Mouse (Mus musculus): ENCODE data around the gene Olfr1263.

Olfr1263 gene

GRCm38 (mm10) chr2:90011831-90012230 is at the start of gene Olfr1263:
Olfr1263 (plus strand) TSS chr2:90012131.
- no peak for DNase-seq (ENCODE audit: low read depth, low spot score)

- no peak for DNase-seq (ENCODE audit: low read depth, low spot score)
Measured at GRCm38 (mm10) chr2:89974184-89974583, 37.7 kb upstream of the Olfr1263 start, which contains the start of gene Olfr1260. Olfr1260 (plus strand) TSS chr2:89974340.

DNA sequence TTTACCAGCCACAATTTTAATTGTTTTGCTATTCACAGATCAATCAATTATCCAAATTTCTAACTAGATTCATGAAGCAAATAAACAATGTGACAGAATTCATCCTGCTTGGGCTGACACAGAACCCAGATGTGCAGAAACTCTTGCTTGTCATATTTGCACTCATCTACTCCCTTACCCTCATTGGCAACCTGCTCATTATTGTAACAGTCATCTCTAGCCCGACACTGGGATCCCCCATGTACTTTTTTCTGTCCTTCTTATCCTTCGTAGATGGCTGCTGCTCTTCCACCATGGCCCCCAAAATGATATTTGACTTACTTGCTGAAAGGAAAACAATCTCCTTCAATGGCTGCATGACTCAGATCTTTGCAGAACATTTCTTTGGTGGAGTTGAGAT is 34.2 kb upstream of the Olfr1263 start:
- DNase-seq (ENCODE audit: low read depth, low spot score): no peak

- no peak for DNase-seq (ENCODE audit: low read depth, low spot score)
Measured at GRCm38 (mm10) chr2:89990921-89991320, 21.0 kb upstream of the Olfr1263 start, which contains the start of gene Olfr1261. Olfr1261 (plus strand) TSS chr2:89991221.

DNA sequence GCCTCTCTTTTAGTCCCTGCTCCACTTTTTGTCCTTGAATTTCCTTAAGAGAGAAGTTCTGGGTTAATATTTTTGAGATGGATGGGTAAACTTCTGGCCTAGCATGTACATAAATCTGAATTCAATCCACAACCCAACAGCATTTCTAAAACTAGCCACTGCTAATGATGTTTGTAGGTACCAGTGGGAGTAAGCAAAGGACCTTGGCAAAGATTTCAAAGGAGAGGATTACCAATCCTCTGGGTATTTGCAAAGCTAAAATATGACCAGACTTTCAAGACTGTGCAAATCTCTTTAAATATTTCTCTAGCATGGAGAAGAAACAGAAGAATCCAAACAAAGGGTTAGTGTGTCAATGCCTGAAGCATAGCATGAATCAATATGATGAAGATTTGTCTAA is 12.1 kb upstream of the Olfr1263 start, which contains the start of gene Olfr1262:
Gene Olfr1262 (plus strand): TSS at position 301 of the 400 bp plus-strand sequence.
- no peak for DNase-seq (ENCODE audit: low read depth, low spot score)

- DNase-seq (ENCODE audit: low read depth, low spot score): no peak
Measured at GRCm38 (mm10) chr2:90025477-90025876, 13.5 kb downstream of the Olfr1263 start, which contains the start of gene Olfr1264. Olfr1264 (minus strand) TSS chr2:90025577.

DNA sequence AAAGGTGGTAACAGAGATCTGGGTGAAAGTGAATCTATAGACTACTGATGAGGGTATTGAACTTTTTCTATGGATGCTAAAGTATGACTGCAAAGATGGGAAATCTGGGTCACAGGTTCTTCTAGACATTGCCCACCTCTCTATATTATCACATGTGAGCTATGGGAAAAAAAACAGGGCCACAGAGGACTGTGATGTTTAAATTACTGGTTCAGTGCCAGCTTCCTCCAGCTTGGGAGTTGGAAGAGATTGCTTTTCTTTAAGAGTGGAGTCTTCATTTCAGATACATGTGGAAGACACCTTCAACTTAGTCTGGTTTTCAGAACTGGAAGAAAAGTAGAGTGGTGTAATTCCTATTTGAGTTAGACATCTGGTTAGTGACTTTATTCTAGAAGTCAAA is 23.1 kb downstream of the Olfr1263 start, which contains the start of gene Olfr1265:
Gene Olfr1265 (plus strand): TSS at position 301 of the 400 bp plus-strand sequence.
- DNase-seq (ENCODE audit: low read depth, low spot score): no peak

GRCm38 (mm10) chr2:90063494-90063893 is 51.6 kb downstream of the Olfr1263 start, which contains the start of gene Olfr140:
Olfr140 (minus strand) TSS chr2:90063594.
- DNase-seq (ENCODE audit: low read depth, low spot score): no peak
